Mouse (Mus musculus) liver, embryonic 15.5 days (tissue): ENCODE measurements around the gene Samd5. TPM values are rescaled to one million over a fixed set of nuclear protein-coding genes. Genes with fewer than 3 reads are reported as not detected.

Experiments used
- ATAC-seq: fragments of 200-750 bp; cut with Nextera tagmentation; 2 replicates; pipeline ENCODE4 v1.8.0; 2017; ENCODE audit warnings: moderate number of reproducible peaks, mild to moderate bottlenecking, moderate library complexity; ENCODE audit not compliant: insufficient read depth
- H3K27ac ChIP-seq: fragments of 300-500 bp; sonication (generic); replicated peaks from 2 replicates; pipeline ENCODE4 v1.5.1; 2015; ENCODE audit warnings: mild to moderate bottlenecking, inconsistent platforms
- H3K27me3 ChIP-seq: fragments of 300-500 bp; sonication (generic); 2 replicates; pipeline ENCODE4 v1.6.1; 2015; ENCODE audit warnings: mild to moderate bottlenecking, inconsistent platforms
- H3K36me3 ChIP-seq: fragments of 300-500 bp; sonication (generic); replicated peaks from 2 replicates; pipeline ENCODE4 v1.6.1; 2015; ENCODE audit warnings: moderate library complexity, mild to moderate bottlenecking, inconsistent platforms
- H3K4me1 ChIP-seq: fragments of 300-500 bp; sonication (generic); replicated peaks from 2 replicates; pipeline ENCODE4 v1.6.1; 2015; ENCODE audit warnings: inconsistent platforms
- H3K4me2 ChIP-seq: fragments of 300-500 bp; sonication (generic); 2 replicates; pipeline ENCODE4 v1.6.1; 2015; ENCODE audit warnings: moderate library complexity, mild to moderate bottlenecking, inconsistent platforms
- H3K4me3 ChIP-seq: fragments of 300-500 bp; sonication (generic); replicated peaks from 2 replicates; pipeline ENCODE4 v1.5.1; 2015; ENCODE audit warnings: mild to moderate bottlenecking, inconsistent platforms
- H3K9ac ChIP-seq: fragments of 300-500 bp; sonication (generic); 2 replicates; pipeline ENCODE4 v1.6.1; 2015; ENCODE audit warnings: moderate library complexity, mild to moderate bottlenecking, inconsistent platforms
- H3K9me3 ChIP-seq: fragments of 300-500 bp; sonication (generic); replicated peaks from 2 replicates; pipeline ENCODE4 v1.6.1; 2016; ENCODE audit warnings: inconsistent platforms
- WGBS: fragments of 180-500 bp; shearing (Covaris S2); methylation state at CpG from one replicate; pipeline ENCODE4 v1.1.7; 2015; ENCODE audit warnings: mixed read lengths; ENCODE audit not compliant: insufficient replicate concordance; 5-methylcytosine and 5-hydroxymethylcytosine counted together
- polyA plus RNA-seq: library from polyadenylated mRNA; unstranded; fragments of >200 nt; fragmentation: Nextera tagmentation; extraction: Ambion mirVana; gene quantifications from 2 replicates; pipeline ENCODE4 v1.2.1, GENCODE M21; 2015

Gene Samd5
- polyA plus RNA-seq, 1 experiment from 2014 or later, result 0.38 TPM

GRCm38 (mm10) chr10:9679911-9680310 lies 4.9 kb upstream of the Samd5 start:
- peaks cover 32% of the 10 kb centered on the region for H3K27me3 ChIP-seq
- H3K36me3 ChIP-seq, result no peaks in the 10 kb centered on the region
- H3K4me3 ChIP-seq, result no peak overlapping the region
- no peaks in the 10 kb centered on the region for H3K9me3 ChIP-seq
- no peak for ATAC-seq
- H3K9ac ChIP-seq, result no peak overlapping the region
- H3K27ac ChIP-seq, result no peak overlapping the region
- no peak overlapping the region for H3K4me2 ChIP-seq
- 59% methylated on average over 5 of the region's 5 CpGs for WGBS
- peaks cover 4% of the 10 kb centered on the region; the same call in 1 of the 2 replicates for H3K4me1 ChIP-seq

- no peaks in the 10 kb centered on the region for H3K36me3 ChIP-seq
- no peak overlapping the region for H3K27ac ChIP-seq
- H3K4me3 ChIP-seq, result no peak overlapping the region
- peaks cover 7% of the 10 kb centered on the region; the same call in 1 of the 2 replicates for H3K4me1 ChIP-seq
- no peaks in the 10 kb centered on the region for H3K9me3 ChIP-seq
- WGBS, result 52% methylated on average over 5 of the region's 5 CpGs
- no peak overlapping the region for H3K9ac ChIP-seq
- no peak overlapping the region for H3K4me2 ChIP-seq
- ATAC-seq, result no peak
- peaks cover 51% of the 10 kb centered on the region for H3K27me3 ChIP-seq
These were observed 3.1 kb upstream of the Samd5 start for GRCm38 (mm10) chr10:9678071-9678470.

- Histone ChIP-seq H3K9ac (no peak overlapping the region), H3K27ac (no peak overlapping the region), H3K4me3 (no peak overlapping the region), H3K36me3 (no peaks in the 10 kb centered on the region), H3K4me1 (peaks cover 7% of the 10 kb centered on the region; the same call in 1 of the 2 replicates), H3K4me2 (peak overlapping the region; percentile 30; the same call in 1 of the 2 replicates), H3K27me3 (peaks cover 56% of the 10 kb centered on the region), H3K9me3 (no peaks in the 10 kb centered on the region)
- ATAC-seq, result no peak
- 2% methylated on average over 17 of the region's 17 CpGs for WGBS
These were observed 1.9 kb upstream of the Samd5 start for GRCm38 (mm10) chr10:9676886-9677285.

DNA sequence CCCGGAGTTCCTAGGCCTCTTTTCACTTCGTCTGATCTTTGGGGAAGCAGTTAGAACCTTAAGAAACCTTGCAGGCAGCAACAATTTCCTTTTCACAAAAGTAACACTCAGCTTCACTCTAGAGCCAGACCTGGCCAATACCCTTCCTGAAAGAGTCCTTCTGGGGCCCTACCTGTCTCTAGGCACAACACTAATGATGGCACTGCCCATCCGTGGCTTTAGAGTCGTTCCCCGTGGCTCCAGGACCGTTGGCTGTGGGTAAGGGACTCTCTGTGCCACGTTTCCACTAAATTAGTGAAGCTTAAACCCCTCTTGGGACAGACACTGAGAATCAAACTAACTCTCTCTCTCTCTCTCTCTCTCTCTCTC lies 1.4 kb upstream of the Samd5 start:
- H3K27me3 ChIP-seq, result peaks cover 60% of the 10 kb centered on the region
- H3K4me3 ChIP-seq, result no peak overlapping the region
- no peaks in the 10 kb centered on the region for H3K36me3 ChIP-seq
- no peak overlapping the region for H3K9ac ChIP-seq
- no peak overlapping the region; the same call in 1 of the 2 replicates for H3K4me2 ChIP-seq
- peaks cover 7% of the 10 kb centered on the region; the same call in 1 of the 2 replicates for H3K4me1 ChIP-seq
- 3% methylated on average over 7 of the region's 7 CpGs for WGBS
- H3K27ac ChIP-seq, result no peak overlapping the region
- H3K9me3 ChIP-seq, result no peaks in the 10 kb centered on the region
- ATAC-seq, result no peak

DNA sequence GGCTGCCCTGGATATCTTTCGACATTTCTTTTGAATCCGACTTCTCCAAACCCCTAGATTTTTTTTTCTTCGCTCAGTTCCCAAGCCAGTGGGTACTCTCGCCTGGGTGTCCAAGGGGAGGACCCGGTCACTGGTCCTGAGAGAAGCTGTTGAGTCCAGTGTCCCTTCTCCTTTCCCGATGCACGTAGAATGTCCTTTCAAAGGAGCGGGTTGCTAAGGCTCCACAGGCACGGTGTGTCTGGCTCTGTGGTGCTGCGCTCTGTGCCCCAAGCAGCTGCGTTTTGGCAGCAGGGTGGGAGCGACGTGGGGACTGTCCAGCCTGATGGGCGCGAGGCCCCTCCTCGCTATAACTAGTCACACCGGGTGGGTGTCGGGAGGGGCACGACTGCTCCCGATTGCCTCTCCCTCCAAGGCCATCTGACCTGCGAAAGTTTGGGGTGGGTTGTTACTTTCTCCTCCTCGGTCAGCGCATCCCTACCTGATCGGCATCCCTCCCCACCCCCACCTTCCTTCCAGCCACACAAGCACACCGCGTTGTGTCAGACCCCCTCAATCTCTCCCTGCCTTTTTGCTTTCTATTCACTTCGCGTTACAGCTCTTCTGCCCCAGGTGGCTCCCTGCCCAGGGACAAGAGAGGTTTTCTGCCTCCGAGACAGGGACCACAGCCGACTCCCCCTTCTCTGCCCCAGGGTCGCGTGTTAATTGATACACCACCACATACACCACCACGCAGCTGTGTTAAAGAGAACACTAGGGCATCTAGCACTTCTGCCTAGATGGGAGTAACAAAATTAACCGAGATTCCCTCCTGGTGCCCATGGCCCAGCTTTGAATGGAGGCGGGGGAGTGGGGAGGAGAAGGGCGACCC lies 776 bp upstream of the Samd5 start:
- no peaks in the 10 kb centered on the region for H3K36me3 ChIP-seq
- H3K27me3 ChIP-seq, result peaks cover 60% of the 10 kb centered on the region
- no peak for ATAC-seq
- H3K4me3 ChIP-seq, result peak overlapping the region; percentile 49
- no peaks in the 10 kb centered on the region for H3K9me3 ChIP-seq
- H3K4me1 ChIP-seq, result peaks cover 7% of the 10 kb centered on the region; the same call in 1 of the 2 replicates
- WGBS, result 3% methylated on average over 36 of the region's 36 CpGs
- H3K27ac ChIP-seq, result no peak overlapping the region
- H3K4me2 ChIP-seq, result peak overlapping the region; percentile 71
- H3K9ac ChIP-seq, result no peak overlapping the region

- Histone ChIP-seq H3K4me3 (no peak overlapping the region), H3K4me2 (no peak overlapping the region), H3K27ac (no peak overlapping the region), H3K9ac (no peak overlapping the region), H3K27me3 (peaks cover 60% of the 10 kb centered on the region), H3K36me3 (no peaks in the 10 kb centered on the region), H3K4me1 (peaks cover 7% of the 10 kb centered on the region; the same call in 1 of the 2 replicates), H3K9me3 (no peaks in the 10 kb centered on the region)
- no peak for ATAC-seq
These were observed 1.7 kb downstream of the Samd5 start for GRCm38 (mm10) chr10:9673276-9673675.

GRCm38 (mm10) chr10:9672751-9673150 lies 2.3 kb downstream of the Samd5 start:
- WGBS, result 63% methylated on average over 5 of the region's 5 CpGs
- peaks cover 7% of the 10 kb centered on the region; the same call in 1 of the 2 replicates for H3K4me1 ChIP-seq
- H3K4me3 ChIP-seq, result no peak overlapping the region
- no peak overlapping the region for H3K27ac ChIP-seq
- no peaks in the 10 kb centered on the region for H3K9me3 ChIP-seq
- H3K9ac ChIP-seq, result no peak overlapping the region
- no peak overlapping the region for H3K4me2 ChIP-seq
- no peaks in the 10 kb centered on the region for H3K36me3 ChIP-seq
- ATAC-seq, result no peak
- peaks cover 56% of the 10 kb centered on the region for H3K27me3 ChIP-seq

- WGBS, result 55% methylated on average over 6 of the region's 6 CpGs
- no peak overlapping the region for H3K4me3 ChIP-seq
These were observed 4.7 kb downstream of the Samd5 start for GRCm38 (mm10) chr10:9670351-9670750.

GRCm38 (mm10) chr10:9668791-9669190 lies 6.2 kb downstream of the Samd5 start:
- Histone ChIP-seq H3K27ac (no peak overlapping the region), H3K4me3 (no peak overlapping the region), H3K36me3 (no peaks in the 10 kb centered on the region), H3K27me3 (peaks cover 17% of the 10 kb centered on the region), H3K9me3 (no peaks in the 10 kb centered on the region), H3K9ac (no peak overlapping the region), H3K4me2 (no peak overlapping the region), H3K4me1 (no peaks in the 10 kb centered on the region)
- WGBS, result 66% methylated on average over 4 of the region's 4 CpGs
- no peak for ATAC-seq

More at GRCm38 (mm10) chr10:9670351-9670750, 4.7 kb downstream of the Samd5 start:
- H3K27me3 ChIP-seq, result peaks cover 33% of the 10 kb centered on the region
- H3K4me2 ChIP-seq, result no peak overlapping the region
- H3K27ac ChIP-seq, result no peak overlapping the region
- ATAC-seq, result no peak
- no peak overlapping the region for H3K9ac ChIP-seq
- no peaks in the 10 kb centered on the region for H3K36me3 ChIP-seq
- H3K9me3 ChIP-seq, result no peaks in the 10 kb centered on the region
- H3K4me1 ChIP-seq, result peaks cover 7% of the 10 kb centered on the region; the same call in 1 of the 2 replicates

DNA sequence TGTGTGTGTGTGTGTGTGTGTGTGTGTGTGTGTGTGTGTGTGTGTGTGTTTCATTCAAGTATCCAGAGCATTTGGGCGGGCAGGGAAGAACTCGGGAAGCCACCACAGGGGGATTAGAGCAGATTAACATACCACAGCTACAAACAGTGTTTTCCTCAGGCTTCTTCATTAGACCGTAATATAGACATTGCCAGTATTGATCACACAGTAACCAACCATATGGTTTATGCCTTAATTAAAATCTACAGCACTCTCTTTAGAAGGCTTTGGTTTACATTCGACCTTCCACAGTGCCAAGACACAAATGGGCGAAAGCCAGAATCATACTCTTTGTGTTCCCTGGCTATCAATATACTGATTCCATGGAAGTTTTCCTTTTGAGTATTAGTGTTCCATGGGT lies 22.1 kb downstream of the Samd5 start:
- Histone ChIP-seq H3K4me3 (no peak overlapping the region), H3K4me1 (no peaks in the 10 kb centered on the region), H3K36me3 (no peaks in the 10 kb centered on the region), H3K9ac (no peak overlapping the region), H3K4me2 (no peak overlapping the region), H3K9me3 (no peaks in the 10 kb centered on the region), H3K27me3 (no peaks in the 10 kb centered on the region), H3K27ac (no peak overlapping the region)
- WGBS, result 65% methylated on average over 5 of the region's 5 CpGs
- ATAC-seq, result no peak

GRCm38 (mm10) chr10:9650050-9650825 lies 24.8 kb downstream of the Samd5 start:
- H3K4me2 ChIP-seq, result no peak overlapping the region
- no peaks in the 10 kb centered on the region for H3K9me3 ChIP-seq
- H3K9ac ChIP-seq, result no peak overlapping the region
- no peaks in the 10 kb centered on the region for H3K4me1 ChIP-seq
- H3K36me3 ChIP-seq, result no peaks in the 10 kb centered on the region
- no peak overlapping the region for H3K4me3 ChIP-seq
- ATAC-seq, result no peak
- no peak overlapping the region for H3K27ac ChIP-seq
- 49% methylated on average over 6 of the region's 6 CpGs for WGBS
- no peaks in the 10 kb centered on the region for H3K27me3 ChIP-seq
